Comparison of ENCODE assay signal across 19 mouse cellular contexts in genomic region chr6:92268001-92268400, GRCm38 (mm10). TPM values are rescaled to one million over a fixed set of nuclear protein-coding genes. Genes with fewer than 3 reads are reported as not detected.
"Had no signal": no experiment of that assay in that cellular context is flagged by ENCODE, and none has a peak within 500 bp of the region (broad histone marks: within the 10 kb centered on the region; RNA-seq: fewer than 3 reads in every experiment).

No protein-coding gene starts in this region.

- H3K9me3 ChIP-seq: neural tube, embryonic 13.5 days; neural tube, embryonic 15.5 days; stomach, embryonic 15.5 days had no signal

- H3K27ac ChIP-seq: neural tube, embryonic 13.5 days; neural tube, embryonic 15.5 days; stomach, embryonic 15.5 days; stomach, postnatal 0 days had no signal

- DNase-seq: retina, postnatal 1 day; right cerebral cortex, adult 18-20 months; right cerebral cortex, postnatal 14 days; right cerebral cortex, postnatal 25 days; right cerebral cortex, postnatal 4 days; spleen, adult 18-20 months; thymus, adult 18-20 months; thymus, adult 2 months; thymus, postnatal 14 days; thymus, postnatal 25 days; thymus, postnatal 36 days; thymus, postnatal 4 days had no signal

- H3K36me3 ChIP-seq: neural tube, embryonic 13.5 days; neural tube, embryonic 15.5 days; stomach, embryonic 15.5 days had no signal

- H3K4me1 ChIP-seq: neural tube, embryonic 15.5 days; stomach, embryonic 15.5 days had no signal

- H3K4me3 ChIP-seq: neural tube, embryonic 13.5 days; neural tube, embryonic 15.5 days; stomach, embryonic 15.5 days had no signal

- H3K27me3 ChIP-seq: neural tube, embryonic 13.5 days; stomach, embryonic 15.5 days had no signal

- H3K9ac ChIP-seq: neural tube, embryonic 13.5 days; neural tube, embryonic 15.5 days; stomach, embryonic 15.5 days had no signal

- H3K4me2 ChIP-seq: neural tube, embryonic 13.5 days; neural tube, embryonic 15.5 days; stomach, embryonic 15.5 days had no signal

RNA-seq across cellular contexts. Expression of gene Trh, which starts 23.6 kb away (rescaled TPM):
- total RNA-seq: neutrophil, adult 5-6 weeks had no signal
- polyA plus RNA-seq: small intestine, adult 2 months; spleen, adult 2 months had no signal
